Mouse (Mus musculus) lung, adult 2 months (tissue): ENCODE results near the gene Actr2.

Source experiments
- CTCF ChIP-seq: fragments of 200-500 bp; IDR thresholded peaks from 2 replicates; pipeline ENCODE4 v1.5.1; 2011; ENCODE audit warnings: mild to moderate bottlenecking, low read length, control low read depth; ENCODE audit not compliant: insufficient read depth
- POLR2A ChIP-seq: fragments of 200-500 bp; IDR thresholded peaks from 2 replicates; pipeline ENCODE4 v1.6.1; 2011; ENCODE audit warnings: low read depth, mild to moderate bottlenecking, control low read depth, low read length, borderline replicate concordance; ENCODE audit errors: extremely low read depth

GRCm38 (mm10) chr11:20067521-20067920, 45.2 kb downstream of the Actr2 start:
- TF ChIP-seq CTCF (no peak), POLR2A (no peak)
